Mouse (Mus musculus) ES-Bruce4 (cell line): ENCODE measurements at regions not wholly inside any gene's neighbourhood (a gene's known extent, or its start where the extent isn't known, plus 50 kb on each side); places are given as distances from the start of the nearest gene placed in this dataset.

Experiments
- H3K27ac ChIP-seq: 2 replicates; pipeline ENCODE4 v1.5.1; 2012; ENCODE audit warnings: low read length, inconsistent platforms; ENCODE audit not compliant: insufficient read depth
- H3K27me3 ChIP-seq: 2 replicates; pipeline ENCODE4 v1.6.1; 2012; ENCODE audit warnings: mild to moderate bottlenecking, low read length, inconsistent platforms; ENCODE audit not compliant: control insufficient read depth, poor library complexity, insufficient read depth, severe bottlenecking
- H3K36me3 ChIP-seq: 2 replicates; pipeline ENCODE4 v1.6.1; 2012; ENCODE audit warnings: inconsistent platforms, mild to moderate bottlenecking, low read length, moderate library complexity; ENCODE audit not compliant: control insufficient read depth, poor library complexity, insufficient read depth, severe bottlenecking
- H3K4me1 ChIP-seq: one replicate; pipeline ENCODE4 v1.8.1; 2011; ENCODE audit warnings: low read length; ENCODE audit not compliant: control insufficient read depth, insufficient read depth
- H3K4me3 ChIP-seq: 2 replicates; pipeline ENCODE4 v1.5.1; 2011; ENCODE audit warnings: low read depth, mild to moderate bottlenecking, low read length
- H3K9ac ChIP-seq: 2 replicates; pipeline ENCODE4 v1.6.1; 2012; ENCODE audit warnings: low read depth, mild to moderate bottlenecking, inconsistent platforms; ENCODE audit not compliant: poor library complexity, severe bottlenecking
- H3K9me3 ChIP-seq: replicated peaks from 2 replicates; pipeline ENCODE4 v1.6.1; 2012; ENCODE audit warnings: mild to moderate bottlenecking, low read length, inconsistent platforms; ENCODE audit not compliant: control insufficient read depth, poor library complexity, insufficient read depth, severe bottlenecking
- CTCF ChIP-seq: IDR thresholded peaks from one replicate; pipeline ENCODE4 v1.8.1; 2011; ENCODE audit warnings: low read depth, low read length
- EP300 ChIP-seq: IDR thresholded peaks from 2 replicates; pipeline ENCODE4 v1.6.1; 2011; ENCODE audit warnings: low read depth, low read length; ENCODE audit not compliant: insufficient read depth
- POLR2A ChIP-seq: IDR thresholded peaks from one replicate; pipeline ENCODE4 v1.8.1; 2011; ENCODE audit warnings: low read length; ENCODE audit not compliant: insufficient read depth

DNA sequence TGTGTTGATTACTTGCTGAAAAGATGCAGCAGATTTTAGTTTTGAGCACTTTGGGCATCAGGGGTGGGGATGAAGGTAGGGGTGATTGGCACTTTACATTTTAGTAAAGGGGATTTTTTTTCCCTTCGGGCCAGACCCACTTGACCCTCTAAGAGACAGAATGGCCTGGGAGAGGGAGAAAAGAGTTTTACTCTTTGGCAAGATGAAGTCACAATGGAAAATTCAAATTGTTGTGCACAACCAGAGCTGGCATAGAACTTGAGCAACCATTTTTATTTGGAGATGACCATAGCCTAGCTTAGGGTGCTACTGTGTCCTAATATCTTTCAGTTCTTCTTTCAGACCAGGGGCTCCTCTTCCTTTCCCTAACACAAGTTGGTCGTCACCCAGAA, 88.5 kb upstream of the Ssbp2 start:
- peak overlapping the region; percentile 83; the same call in 1 of the 2 replicates for H3K9ac ChIP-seq
- no peaks in the 10 kb centered on the region for H3K9me3 ChIP-seq
- H3K36me3 ChIP-seq, result no peaks in the 10 kb centered on the region
- no peaks in the 10 kb centered on the region for H3K27me3 ChIP-seq
- peaks cover 2% of the 10 kb centered on the region for H3K4me1 ChIP-seq
- no peak overlapping the region for H3K4me3 ChIP-seq
- no peak for TF ChIP-seq CTCF
- no peak for TF ChIP-seq EP300
- TF ChIP-seq POLR2A, result no peak
- H3K27ac ChIP-seq, result no peak overlapping the region

DNA sequence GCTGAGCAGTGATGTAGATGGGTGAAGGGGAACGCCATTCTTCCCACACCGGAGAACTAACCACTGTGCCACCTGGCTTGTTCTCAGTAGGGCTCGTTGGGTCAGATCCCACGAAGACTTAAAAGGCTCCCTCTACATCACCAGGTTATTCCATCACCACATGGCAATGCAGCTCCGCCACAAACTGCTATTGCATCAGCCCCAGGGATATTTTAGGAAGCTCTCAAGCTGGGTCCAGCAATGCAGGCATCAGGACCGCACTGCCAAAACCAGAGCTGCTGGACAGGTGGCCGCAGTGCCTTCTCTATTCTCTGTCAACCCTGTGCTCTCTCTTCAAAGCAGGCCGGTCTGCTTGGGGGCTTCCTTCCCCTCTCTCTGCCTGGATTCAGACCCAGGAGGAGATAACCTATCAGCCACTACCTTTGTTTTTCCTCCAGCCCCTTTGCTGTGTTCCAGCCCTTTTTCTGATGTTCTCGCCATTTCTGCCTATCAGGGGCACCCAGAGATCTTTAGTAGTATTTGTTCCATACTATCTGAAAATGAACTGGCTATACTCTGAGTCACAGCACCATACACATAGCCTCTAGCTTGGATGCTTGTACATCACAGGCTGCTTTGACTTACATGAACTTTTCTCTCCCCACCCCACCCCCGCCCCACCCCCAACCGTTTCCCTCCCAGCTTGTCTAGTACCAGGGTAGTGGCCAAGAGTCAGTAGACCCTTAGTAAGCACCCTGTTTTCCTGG, 87.8 kb upstream of the Ssbp2 start:
- no peaks in the 10 kb centered on the region for H3K36me3 ChIP-seq
- no peak for TF ChIP-seq CTCF
- no peak for TF ChIP-seq EP300
- no peak for TF ChIP-seq POLR2A
- H3K9me3 ChIP-seq, result no peaks in the 10 kb centered on the region
- H3K9ac ChIP-seq, result no peak overlapping the region
- no peak overlapping the region for H3K4me3 ChIP-seq
- H3K27ac ChIP-seq, result no peak overlapping the region
- H3K27me3 ChIP-seq, result no peaks in the 10 kb centered on the region
- H3K4me1 ChIP-seq, result peaks cover 2% of the 10 kb centered on the region

DNA sequence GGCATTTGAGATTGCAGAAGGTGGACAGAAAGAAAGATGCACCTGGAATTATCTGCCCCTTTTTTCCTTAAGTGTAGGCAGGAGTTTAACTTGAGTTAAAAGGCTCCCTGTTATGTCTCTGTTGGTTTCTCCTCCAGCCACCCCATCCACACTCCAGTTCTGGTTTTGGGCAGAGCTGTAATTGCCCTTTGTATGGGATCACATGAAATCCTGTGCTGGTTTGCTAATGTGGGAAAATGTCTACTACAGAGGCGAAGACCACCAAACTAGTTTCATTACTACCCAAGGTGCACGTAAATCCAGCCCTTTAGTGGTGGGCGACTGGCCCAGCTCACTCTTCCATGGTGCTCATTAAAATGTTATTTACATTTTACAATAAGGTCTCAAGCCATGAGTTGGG, 85.9 kb upstream of the Ssbp2 start:
- peaks cover 2% of the 10 kb centered on the region for H3K4me1 ChIP-seq
- peaks cover 9% of the 10 kb centered on the region; the same call in 1 of the 2 replicates for H3K9me3 ChIP-seq
- no peak overlapping the region for H3K9ac ChIP-seq
- H3K36me3 ChIP-seq, result no peaks in the 10 kb centered on the region
- H3K27ac ChIP-seq, result no peak overlapping the region
- H3K27me3 ChIP-seq, result no peaks in the 10 kb centered on the region
- no peak overlapping the region for H3K4me3 ChIP-seq
- TF ChIP-seq CTCF (no peak), POLR2A (no peak), EP300 (no peak)

DNA sequence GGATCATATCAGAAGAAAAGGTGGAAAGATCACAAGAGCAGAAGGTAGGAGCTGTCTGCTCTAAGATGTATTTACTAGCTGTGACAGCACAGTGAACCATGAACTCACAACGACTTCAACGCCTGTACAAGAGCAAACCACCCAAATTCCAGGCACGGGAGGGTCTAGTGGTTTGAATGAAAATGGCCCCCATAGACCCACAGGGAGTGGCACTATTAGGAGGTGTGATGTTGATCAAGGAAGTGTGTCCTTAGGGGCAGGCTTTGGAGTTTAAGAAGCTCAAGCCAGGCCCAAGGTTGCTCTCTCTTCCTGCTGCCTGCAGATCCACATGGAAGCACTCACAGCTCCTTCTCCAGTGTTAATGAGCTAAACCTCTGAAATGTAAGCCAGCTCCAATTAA, 83.5 kb upstream of the Ssbp2 start:
- Histone ChIP-seq H3K9ac (no peak overlapping the region), H3K36me3 (no peaks in the 10 kb centered on the region), H3K27me3 (no peaks in the 10 kb centered on the region), H3K4me1 (no peaks in the 10 kb centered on the region), H3K27ac (no peak overlapping the region), H3K4me3 (no peak overlapping the region), H3K9me3 (peaks cover 9% of the 10 kb centered on the region; the same call in 1 of the 2 replicates)
- TF ChIP-seq EP300 (no peak), CTCF (no peak), POLR2A (no peak)

DNA sequence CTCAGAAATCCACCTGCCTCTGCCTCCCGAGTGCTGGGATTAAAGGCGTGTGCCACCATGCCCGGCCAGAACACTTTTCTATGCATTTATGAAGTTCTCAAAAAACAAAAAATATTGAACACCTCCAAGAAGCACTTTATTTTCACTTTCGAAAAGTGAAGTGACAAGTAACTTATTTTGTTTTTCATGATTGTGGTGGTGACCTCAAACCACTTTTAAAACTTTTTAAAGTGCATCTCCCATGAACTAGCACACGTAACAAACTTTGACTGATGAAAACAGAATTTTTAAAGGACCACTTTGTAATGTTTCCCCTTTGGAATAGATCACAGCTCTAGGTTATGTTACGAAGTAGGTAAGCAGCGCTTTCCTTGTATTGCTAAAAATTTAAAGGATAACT, 82.7 kb upstream of the Ssbp2 start:
- no peaks in the 10 kb centered on the region for H3K4me1 ChIP-seq
- H3K9me3 ChIP-seq, result peaks cover 9% of the 10 kb centered on the region; the same call in 1 of the 2 replicates
- no peaks in the 10 kb centered on the region for H3K27me3 ChIP-seq
- H3K27ac ChIP-seq, result no peak overlapping the region
- H3K36me3 ChIP-seq, result no peaks in the 10 kb centered on the region
- TF ChIP-seq POLR2A (no peak), EP300 (no peak), CTCF (no peak)
- H3K4me3 ChIP-seq, result no peak overlapping the region
- no peak overlapping the region for H3K9ac ChIP-seq

DNA sequence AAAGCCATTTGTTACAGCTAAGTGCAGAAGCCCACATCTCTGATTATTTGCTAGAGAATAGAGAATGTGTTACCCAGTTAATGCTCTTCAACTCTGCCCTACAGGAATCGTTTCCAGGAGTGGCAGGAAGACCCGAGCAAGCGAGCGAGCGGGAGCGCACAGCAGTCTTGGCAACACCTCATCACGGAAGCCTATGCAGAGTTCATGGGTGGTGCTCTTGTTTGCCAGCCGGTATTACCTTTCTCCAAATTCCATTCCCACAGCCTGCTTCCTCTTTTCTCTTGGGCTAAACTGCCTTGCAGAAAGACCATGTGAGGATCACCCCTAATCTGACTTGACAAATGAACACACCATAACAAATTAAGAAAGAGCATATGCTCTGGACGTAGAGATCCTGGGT, 82.1 kb upstream of the Ssbp2 start:
- no peaks in the 10 kb centered on the region for H3K4me1 ChIP-seq
- no peak overlapping the region for H3K9ac ChIP-seq
- no peak overlapping the region for H3K4me3 ChIP-seq
- H3K36me3 ChIP-seq, result no peaks in the 10 kb centered on the region
- H3K27ac ChIP-seq, result no peak overlapping the region
- peaks cover 9% of the 10 kb centered on the region; the same call in 1 of the 2 replicates for H3K9me3 ChIP-seq
- TF ChIP-seq POLR2A, result no peak
- no peak for TF ChIP-seq CTCF
- no peak for TF ChIP-seq EP300
- H3K27me3 ChIP-seq, result no peaks in the 10 kb centered on the region
